Mouse (Mus musculus): Measurements from ENCODE around the gene Mcemp1. TPM values are rescaled to one million over a fixed set of nuclear protein-coding genes. Genes with fewer than 3 reads are reported as not detected.

Mcemp1 gene
- polyA plus RNA-seq (2012; ENCODE audit: insufficient read depth, insufficient read length, low replicate concordance, missing spikeins) = not detected in 2 replicates

DNA sequence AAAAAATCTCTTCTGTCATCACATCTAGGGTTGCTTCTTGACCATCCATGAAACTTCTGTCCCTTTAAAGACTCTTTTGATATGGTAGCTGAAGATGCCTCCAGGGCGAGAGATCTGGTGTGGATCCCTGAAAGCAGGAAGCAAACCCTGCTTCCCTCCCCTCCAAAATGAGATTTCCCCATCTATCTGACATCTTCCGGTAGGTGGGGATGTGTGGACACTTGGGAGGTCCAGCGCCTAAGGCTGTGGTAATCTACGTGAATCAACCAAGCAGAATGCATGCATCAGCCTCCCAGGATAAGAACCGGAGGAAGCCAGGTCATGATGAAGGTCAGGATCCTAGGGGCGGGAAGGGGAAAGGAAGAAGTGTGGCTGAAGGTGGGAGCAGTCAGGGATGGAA lies at the start of gene Mcemp1:
Gene Mcemp1, plus strand, starts transcription at position 248 of the 400 bp plus-strand sequence.
- Histone ChIP-seq H3K4me1 (ENCODE audit: control insufficient read depth, insufficient read depth, low read length) (no peaks in the 10 kb centered on the region), H3K27ac (ENCODE audit: insufficient read depth, low read depth, low read length) (no peak within 1 kb of the TSS), H3K4me3 (ENCODE audit: insufficient read depth, low read depth, low read length) (no peak within 1 kb of the TSS)
- WGBS = 83% methylated on average over 6 of the region's 6 CpGs
- no peak for TF ChIP-seq POLR2A (IDR thresholded peaks at IDR 0.05; ENCODE audit: insufficient read depth, low read depth, low read length)
- no peak for TF ChIP-seq CTCF (IDR thresholded peaks at IDR 0.05; ENCODE audit: insufficient read depth, low read depth, low read length)

DNA sequence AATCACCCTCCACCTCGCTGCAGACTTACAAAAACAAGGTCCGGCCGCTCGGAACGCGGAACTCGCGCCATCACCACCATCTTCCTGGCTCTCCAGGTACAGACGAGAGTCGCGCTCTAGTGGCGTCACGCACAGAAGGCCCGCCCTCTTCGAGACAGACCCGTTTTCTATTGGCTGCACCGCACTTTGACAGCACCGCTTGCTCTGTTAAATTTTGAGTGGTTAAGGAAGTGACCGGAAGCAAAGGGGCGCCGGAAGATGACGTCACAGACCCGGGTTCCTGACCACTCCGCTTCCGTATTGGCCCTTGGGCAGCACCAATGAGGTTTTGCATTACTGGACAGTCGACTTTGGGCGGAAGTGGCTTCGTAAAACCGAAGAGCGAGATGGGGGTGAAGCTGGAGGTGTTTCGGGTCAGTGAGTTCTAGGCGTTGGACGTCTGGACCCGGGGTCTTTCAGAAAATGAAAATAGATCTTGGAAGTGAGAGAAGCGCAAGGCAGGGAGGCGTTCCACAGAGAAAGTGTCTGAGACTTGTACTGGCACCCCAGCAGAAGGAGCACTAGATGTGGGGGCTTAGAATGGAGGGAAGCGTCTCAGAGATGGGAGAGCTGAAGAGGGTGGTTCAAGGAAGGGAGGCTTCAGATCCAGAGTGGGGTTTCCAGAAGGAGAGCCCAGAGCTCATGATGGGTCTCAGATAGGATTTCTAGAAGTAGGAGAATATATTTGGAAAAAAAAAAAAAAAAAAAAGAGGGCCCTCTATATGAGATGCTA lies 44.2 kb upstream of the Mcemp1 start, which contains the start of the genes Xab2 and Pet100:
Gene Xab2, minus strand, starts transcription at position 118 of the 772 bp plus-strand sequence.
Gene Pet100, plus strand, starts transcription at position 350 of the 772 bp plus-strand sequence.
- H3K27ac ChIP-seq (ENCODE audit: insufficient read depth, low read depth, low read length) = no peak within 1 kb of the TSS

DNA sequence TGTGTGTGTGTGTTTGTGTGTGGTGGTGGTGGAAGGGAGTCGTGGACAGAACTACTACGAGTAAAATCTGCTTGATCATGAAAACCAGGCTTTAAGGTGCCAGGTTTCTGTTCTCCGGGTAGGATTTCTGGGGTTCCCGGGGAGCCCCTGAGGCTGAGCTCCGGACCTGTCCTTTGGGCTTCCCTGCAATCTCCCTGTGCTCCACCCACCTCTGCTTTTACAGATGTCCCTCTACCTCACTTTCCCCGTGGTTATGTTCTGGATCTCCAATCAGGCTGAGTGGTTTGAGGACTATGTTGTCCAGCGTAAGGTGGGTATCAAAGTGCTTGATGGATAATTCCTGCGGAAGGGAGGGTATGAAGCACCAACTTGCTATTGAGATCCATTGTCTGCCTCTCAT lies 43.4 kb upstream of the Mcemp1 start:
- no peak overlapping the region for H3K4me3 ChIP-seq (ENCODE audit: insufficient read depth, low read depth, low read length)
- 63% methylated on average over 8 of the region's 8 CpGs for WGBS
- no peak overlapping the region for H3K27ac ChIP-seq (ENCODE audit: insufficient read depth, low read depth, low read length)
- H3K4me1 ChIP-seq (ENCODE audit: control insufficient read depth, insufficient read depth, low read length) = peaks cover 2% of the 10 kb centered on the region
- TF ChIP-seq CTCF (IDR thresholded peaks at IDR 0.05; ENCODE audit: insufficient read depth, low read depth, low read length) = no peak
- TF ChIP-seq POLR2A (IDR thresholded peaks at IDR 0.05; ENCODE audit: insufficient read depth, low read depth, low read length) = no peak

More for the DNA sequence above, 44.2 kb upstream of the Mcemp1 start, which contains the start of the genes Xab2 and Pet100:
- H3K4me1 ChIP-seq (ENCODE audit: control insufficient read depth, insufficient read depth, low read length) = peaks cover 2% of the 10 kb centered on the region
- TF ChIP-seq CTCF (IDR thresholded peaks at IDR 0.05; ENCODE audit: insufficient read depth, low read depth, low read length) = no peak
- TF ChIP-seq POLR2A (IDR thresholded peaks at IDR 0.05; ENCODE audit: insufficient read depth, low read depth, low read length) = peak; percentile 35
- WGBS = under 1% methylated on average over 37 of the region's 37 CpGs
- H3K4me3 ChIP-seq (ENCODE audit: insufficient read depth, low read depth, low read length) = peak within 1 kb of the TSS; percentile 82

DNA sequence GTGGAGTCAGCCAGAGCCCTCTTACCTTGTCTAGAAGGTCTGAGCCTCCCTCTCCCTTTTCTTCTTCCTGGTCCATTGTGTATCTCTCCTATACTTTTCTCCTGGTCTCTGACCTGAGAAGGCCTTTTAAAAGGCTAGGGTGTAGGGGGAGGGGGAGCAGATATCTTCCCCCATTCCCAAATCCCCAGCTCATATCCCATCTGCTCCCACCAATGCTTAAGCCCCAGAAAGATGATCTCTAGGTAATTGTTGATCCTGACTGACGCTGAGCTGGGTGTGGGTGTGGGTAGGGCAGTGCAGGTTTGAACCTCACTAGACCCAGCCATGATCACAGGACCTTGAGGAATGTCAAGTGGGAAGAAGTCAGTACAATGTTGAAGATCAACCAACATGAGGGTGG lies 40.1 kb upstream of the Mcemp1 start, which contains the start of gene Pcp2:
Gene Pcp2, minus strand, starts transcription at position 101 of the 400 bp plus-strand sequence.
- TF ChIP-seq CTCF (IDR thresholded peaks at IDR 0.05; ENCODE audit: insufficient read depth, low read depth, low read length) = no peak
- TF ChIP-seq POLR2A (IDR thresholded peaks at IDR 0.05; ENCODE audit: insufficient read depth, low read depth, low read length) = no peak
- WGBS = 63% methylated on average over 1 of the region's 1 CpGs
- peaks cover under 1% of the 10 kb centered on the region for H3K4me1 ChIP-seq (ENCODE audit: control insufficient read depth, insufficient read depth, low read length)
- no peak within 1 kb of the TSS for H3K27ac ChIP-seq (ENCODE audit: insufficient read depth, low read depth, low read length)
- no peak within 1 kb of the TSS for H3K4me3 ChIP-seq (ENCODE audit: insufficient read depth, low read depth, low read length)

DNA sequence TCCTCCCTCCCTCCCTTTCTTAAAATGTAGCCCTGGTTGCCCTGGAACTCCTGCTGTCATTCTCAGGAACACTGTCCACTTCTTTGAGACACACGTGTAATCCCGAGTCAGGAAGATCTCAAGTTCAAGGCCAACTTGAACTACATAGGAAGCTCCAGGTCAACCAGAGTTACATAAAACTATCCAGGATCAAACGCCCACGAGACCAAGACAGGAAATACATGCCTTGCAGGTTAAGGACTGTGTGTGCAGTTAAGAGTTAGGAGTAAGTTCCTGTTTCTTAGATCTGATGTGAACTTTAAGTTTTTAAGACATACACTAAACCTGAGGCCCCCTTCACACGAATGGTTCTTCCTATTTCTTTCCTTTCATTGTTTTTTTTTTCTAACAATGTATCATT lies 38.6 kb upstream of the Mcemp1 start:
- no peak for TF ChIP-seq POLR2A (IDR thresholded peaks at IDR 0.05; ENCODE audit: insufficient read depth, low read depth, low read length)
- no peak for TF ChIP-seq CTCF (IDR thresholded peaks at IDR 0.05; ENCODE audit: insufficient read depth, low read depth, low read length)
- H3K27ac ChIP-seq (ENCODE audit: insufficient read depth, low read depth, low read length) = no peak overlapping the region
- WGBS = 56% methylated on average over 5 of the region's 5 CpGs
- H3K4me3 ChIP-seq (ENCODE audit: insufficient read depth, low read depth, low read length) = no peak overlapping the region
- H3K4me1 ChIP-seq (ENCODE audit: control insufficient read depth, insufficient read depth, low read length) = peaks cover 10% of the 10 kb centered on the region

DNA sequence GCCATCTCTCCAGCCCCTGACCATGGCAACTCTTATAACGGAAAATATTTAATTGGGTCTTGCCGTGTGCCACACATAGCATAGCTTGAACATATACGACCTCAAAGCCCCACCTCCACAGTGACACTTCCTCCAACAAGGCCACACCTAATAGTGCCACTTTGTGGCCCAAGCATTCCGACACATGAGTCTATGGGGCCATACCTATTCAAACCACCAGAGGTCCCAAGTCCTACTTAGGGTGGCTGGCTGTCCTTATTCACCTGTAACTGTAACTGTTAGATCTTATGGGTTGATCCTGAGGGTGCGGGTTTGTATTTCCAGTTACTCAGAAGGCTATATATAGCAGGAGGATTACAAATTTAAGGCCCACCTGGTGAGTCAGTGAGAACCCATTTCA lies 37.5 kb upstream of the Mcemp1 start:
- Histone ChIP-seq H3K27ac (ENCODE audit: insufficient read depth, low read depth, low read length) (no peak overlapping the region), H3K4me3 (ENCODE audit: insufficient read depth, low read depth, low read length) (no peak overlapping the region), H3K4me1 (ENCODE audit: control insufficient read depth, insufficient read depth, low read length) (peaks cover 10% of the 10 kb centered on the region)
- 24% methylated on average over 5 of the region's 5 CpGs for WGBS
- TF ChIP-seq POLR2A (IDR thresholded peaks at IDR 0.05; ENCODE audit: insufficient read depth, low read depth, low read length) (no peak), CTCF (IDR thresholded peaks at IDR 0.05; ENCODE audit: insufficient read depth, low read depth, low read length) (no peak)

DNA sequence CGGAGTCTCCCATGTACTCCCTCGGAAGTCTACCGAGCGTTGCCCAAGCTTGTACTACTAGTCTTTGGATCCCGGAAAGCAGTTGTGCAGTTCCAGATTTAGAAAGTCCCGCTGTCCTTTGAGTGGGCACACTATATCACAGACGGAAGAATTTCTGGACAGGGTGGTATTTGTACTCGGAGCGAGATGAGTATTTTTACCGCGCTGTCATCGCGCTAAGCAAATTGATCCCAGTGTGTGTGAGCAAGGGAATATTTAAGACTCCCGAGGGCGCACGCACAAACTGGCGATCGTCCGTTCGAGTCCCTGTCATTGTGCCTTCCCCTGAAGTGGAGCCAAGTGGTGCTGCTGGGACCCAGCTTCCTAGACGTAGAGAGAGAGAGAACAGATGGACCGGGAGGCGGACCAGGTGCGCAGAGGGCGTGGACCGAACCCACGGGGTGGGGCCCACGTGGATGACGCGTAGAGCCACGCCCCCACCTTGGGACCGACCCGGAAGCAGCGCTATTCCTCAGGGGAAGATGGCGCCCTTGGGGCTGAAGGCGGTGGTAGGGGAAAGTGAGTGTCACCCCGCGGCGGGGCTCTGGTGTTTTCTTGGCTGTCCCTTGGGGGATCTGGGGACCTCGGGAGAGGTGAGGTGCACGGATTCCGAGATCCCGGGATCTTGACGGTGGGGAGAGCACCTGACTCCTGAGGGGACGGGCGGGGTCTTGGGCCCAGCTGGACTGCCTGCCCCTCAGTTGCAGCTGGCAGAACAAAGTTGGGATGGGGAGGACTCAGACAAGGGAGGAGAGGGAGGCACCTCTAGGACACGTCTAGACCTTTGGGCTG lies 34.7 kb upstream of the Mcemp1 start, which contains the start of gene Stxbp2:
Gene Stxbp2, plus strand, starts transcription at position 309 of the 831 bp plus-strand sequence.
- TF ChIP-seq CTCF (IDR thresholded peaks at IDR 0.05; ENCODE audit: insufficient read depth, low read depth, low read length) (no peak), POLR2A (IDR thresholded peaks at IDR 0.05; ENCODE audit: insufficient read depth, low read depth, low read length) (peak; percentile 17; the same call in 1 of the 2 replicates)
- H3K4me1 ChIP-seq (ENCODE audit: control insufficient read depth, insufficient read depth, low read length) = peaks cover 10% of the 10 kb centered on the region
- H3K4me3 ChIP-seq (ENCODE audit: insufficient read depth, low read depth, low read length) = peak within 1 kb of the TSS; percentile 49
- 3% methylated on average over 47 of the region's 47 CpGs for WGBS
- H3K27ac ChIP-seq (ENCODE audit: insufficient read depth, low read depth, low read length) = no peak within 1 kb of the TSS

DNA sequence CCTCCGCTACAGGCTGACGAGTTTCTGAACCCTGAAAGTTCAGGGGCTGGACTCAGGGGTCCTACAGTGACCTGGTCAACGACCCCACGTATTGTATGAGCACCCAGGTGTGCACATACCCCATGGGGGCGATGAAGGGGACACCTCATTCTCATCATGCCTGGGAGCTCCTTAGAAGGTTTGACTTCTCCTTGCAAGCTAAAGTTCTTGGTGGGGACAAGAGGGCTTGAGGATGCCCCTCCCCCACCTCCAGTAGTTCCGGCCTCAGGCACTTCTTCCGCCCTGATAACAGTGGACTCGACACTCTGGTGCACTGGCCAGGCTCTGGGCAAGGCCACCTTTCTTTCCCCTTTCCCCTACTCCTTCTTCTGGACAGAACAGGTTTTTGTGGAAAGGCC lies 34.1 kb upstream of the Mcemp1 start:
- TF ChIP-seq CTCF (IDR thresholded peaks at IDR 0.05; ENCODE audit: insufficient read depth, low read depth, low read length) (no peak), POLR2A (IDR thresholded peaks at IDR 0.05; ENCODE audit: insufficient read depth, low read depth, low read length) (no peak)
- no peak overlapping the region for H3K27ac ChIP-seq (ENCODE audit: insufficient read depth, low read depth, low read length)
- H3K4me1 ChIP-seq (ENCODE audit: control insufficient read depth, insufficient read depth, low read length) = peaks cover 10% of the 10 kb centered on the region
- peak overlapping the region; percentile 49 for H3K4me3 ChIP-seq (ENCODE audit: insufficient read depth, low read depth, low read length)
- WGBS = 19% methylated on average over 8 of the region's 8 CpGs
